Mouse (Mus musculus) cerebellum, adult 9-10 months (tissue): Measurements from ENCODE around the gene Ctdspl.
A peak's percentile ranks its signal among the peaks of the same experiment; 100 is the strongest.

Source experiments
- DNase-seq: peaks from one replicate; pipeline ENCODE4 v3.0.0; 2022

Ctdspl gene

DNA sequence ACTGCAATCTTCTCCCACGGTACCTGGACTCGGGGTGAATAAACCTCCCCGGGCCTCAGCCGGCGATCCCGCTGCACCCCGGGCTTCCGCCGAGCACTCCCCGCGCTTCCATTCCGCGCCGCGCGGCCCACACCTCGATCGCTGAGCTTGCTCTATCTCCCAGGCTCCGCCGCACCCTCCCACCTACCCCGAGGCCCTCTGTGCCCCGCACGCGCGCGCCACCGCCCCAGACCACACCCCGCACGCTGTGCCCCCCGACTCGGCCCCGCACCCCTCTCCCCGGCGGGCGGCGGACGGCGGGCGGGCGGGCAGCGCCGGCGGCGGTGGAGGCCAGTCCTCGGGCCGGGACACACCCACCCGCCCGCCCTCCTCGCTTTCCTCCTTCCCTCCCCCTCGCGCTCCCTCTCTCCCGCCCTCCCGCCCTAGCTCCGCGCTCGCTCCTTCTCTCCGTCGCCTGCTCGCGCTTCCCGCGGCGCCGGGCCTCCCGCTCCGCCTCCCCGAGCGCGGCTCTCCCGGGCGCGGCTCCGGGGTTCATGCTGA lies at the start of gene Ctdspl:
TSS of gene Ctdspl (plus strand) at position 343 of the 540 bp plus-strand sequence.
- DNase-seq, result peak; percentile 36

DNA sequence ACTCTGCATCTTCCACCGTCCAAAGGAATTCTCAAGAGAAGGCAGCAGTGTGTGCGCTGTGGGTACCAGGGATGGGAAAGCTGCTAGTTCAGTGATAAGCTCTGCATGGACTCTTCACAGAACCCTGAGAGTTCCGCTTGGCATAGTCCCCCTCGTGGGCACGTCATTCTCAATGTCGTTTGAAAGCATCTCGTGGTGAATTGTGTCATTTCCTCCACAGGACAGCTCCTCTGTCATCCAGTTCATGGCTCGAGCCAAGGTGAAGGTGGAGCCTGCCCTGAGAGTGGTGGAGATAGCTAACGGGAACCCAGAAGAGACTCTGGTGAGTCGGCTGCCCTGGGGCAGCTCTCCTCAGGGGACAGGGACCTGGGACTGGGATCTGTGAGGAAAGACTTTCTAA lies 49.4 kb upstream of the Ctdspl start:
- no peak for DNase-seq

DNA sequence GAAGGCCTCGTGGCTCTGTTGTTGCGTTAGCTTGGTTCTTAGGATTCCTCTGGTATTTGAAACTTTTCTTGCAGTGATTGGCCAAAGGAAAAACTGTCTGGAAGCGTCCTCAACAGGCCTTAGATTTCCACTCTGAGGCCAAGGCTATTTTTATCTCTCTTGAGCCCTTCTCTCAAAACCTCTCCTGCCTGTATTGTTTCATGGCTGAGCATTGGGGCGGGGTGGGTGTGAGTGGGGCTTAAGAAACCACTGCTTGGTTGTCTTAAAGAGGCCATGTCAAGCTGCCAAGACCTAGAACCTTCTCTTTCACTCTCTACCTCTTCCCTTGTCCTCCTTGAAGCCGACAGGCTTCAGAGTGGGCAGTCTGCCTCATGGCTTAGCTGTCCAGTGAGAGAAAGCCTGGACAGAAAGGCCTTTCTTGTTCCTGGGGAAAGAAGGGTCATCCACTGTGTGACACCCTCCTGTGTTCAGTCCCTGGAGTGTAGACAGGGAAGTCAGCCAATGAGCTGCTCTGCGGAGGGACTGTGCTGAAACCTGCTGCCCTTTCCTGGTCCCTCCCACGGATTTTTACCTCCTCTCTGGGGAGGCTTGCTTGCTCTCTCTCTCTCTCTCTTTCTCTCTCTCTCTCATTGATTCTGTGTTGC lies 48.8 kb upstream of the Ctdspl start:
- DNase-seq, result no peak

DNA sequence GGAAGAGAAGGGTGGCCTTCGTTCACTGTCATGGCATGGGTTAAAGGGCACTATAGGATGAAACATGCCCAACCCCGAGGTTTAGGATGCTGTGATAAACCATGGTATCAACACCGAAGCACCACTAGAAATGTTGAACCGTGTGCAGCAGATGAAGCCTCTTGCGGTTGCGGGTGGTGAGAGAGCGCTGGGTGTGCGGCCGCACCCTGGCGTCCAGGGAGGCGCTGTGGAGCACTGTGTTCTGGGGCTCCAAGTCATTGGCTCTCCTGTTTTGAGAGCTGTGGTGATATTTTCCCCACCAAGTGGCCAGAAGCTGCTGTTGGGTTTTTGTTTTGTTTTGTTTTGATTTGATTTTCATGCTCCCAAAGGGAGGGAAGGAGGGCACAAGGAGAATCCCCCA lies 47.7 kb upstream of the Ctdspl start:
- no peak for DNase-seq

DNA sequence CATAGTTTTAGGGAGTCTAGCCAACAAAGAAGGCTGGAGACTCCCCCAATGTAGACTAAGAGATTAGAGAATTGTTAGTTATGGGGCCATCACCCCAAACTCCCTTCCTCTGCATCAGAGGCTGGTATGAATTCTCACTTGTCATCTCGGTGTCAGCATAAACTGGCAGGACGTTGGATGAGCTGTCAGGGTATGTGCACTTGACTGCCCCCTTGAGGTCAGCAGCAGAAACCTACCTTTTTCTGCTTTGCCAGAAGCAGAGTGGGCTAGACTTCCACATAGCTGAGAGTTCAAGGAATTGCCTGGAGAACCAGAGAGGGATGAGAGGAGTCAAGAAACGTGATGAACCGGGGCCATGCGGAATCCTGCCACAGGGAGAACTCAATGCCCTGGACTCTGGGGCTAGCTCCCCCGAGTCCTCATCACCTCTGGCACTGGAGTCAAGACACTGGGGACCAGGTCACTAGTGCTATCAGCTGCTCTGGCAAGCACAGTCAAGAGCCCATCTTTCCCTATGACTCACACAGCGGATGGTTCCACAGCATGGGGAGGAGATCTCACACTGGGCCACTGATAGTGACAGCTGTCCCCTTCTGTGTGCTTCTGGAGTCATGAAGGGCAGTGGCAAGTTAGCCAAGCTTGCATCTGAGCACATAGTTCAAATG lies 44.8 kb upstream of the Ctdspl start:
- DNase-seq, result peak; percentile 36

DNA sequence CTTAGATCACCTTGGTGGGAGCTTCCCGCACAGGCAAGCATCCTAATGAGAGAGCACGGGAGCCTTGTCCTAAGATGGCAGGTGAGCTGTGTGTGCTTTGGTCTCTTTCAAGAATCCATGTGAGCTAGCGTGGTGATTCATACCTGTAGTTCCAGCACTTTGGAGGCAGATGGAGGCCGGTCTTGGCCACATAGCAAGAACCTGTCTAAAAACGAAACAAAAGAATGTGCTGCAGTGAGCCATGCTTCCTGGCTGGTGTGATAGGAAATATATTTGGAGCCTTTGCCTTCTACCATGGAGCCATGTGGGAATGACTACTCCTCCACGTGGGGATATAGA lies 44.3 kb upstream of the Ctdspl start:
- DNase-seq, result no peak

GRCm38 (mm10) chr9:118883150-118883549 lies 43.1 kb upstream of the Ctdspl start:
- DNase-seq, result no peak

DNA sequence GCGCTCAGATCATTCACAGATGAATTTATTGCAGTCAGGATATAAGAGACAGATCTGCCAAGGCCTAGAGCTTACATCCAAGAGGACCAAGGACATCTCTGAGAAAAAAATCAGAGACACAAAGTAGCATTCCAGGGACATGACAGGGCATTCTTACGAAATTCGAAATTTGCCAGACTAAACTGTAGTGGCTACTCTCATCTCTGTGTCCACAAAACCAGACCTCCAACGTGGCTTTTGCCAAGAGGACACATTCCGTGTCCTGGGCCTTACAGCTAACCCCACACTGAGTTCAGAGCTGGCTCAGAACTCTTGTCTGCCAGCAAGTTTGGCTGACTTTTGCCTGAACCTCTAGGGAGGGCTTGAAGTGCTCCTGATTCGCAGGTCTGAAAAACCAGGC lies 40.5 kb upstream of the Ctdspl start:
- no peak for DNase-seq

DNA sequence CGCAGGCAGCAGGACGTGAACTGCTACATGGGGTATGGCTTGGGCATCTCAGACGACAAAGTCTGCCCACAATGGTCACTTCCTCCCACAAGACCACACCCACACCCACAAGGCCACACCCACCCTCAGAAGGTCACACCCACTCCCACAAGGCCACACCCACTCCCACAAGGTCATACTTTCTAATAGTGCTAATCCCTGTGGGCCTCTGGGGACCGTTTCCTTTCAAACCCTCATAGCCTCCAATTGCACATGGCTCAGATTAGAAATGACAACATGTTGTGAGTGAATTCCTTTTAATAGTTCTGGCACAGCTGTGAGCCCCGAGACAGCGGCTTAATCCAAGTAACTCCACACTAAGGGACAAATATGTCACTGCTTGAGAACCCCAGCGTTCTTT lies 39.1 kb upstream of the Ctdspl start:
- no peak for DNase-seq

- no peak for DNase-seq
Observed at GRCm38 (mm10) chr9:118887734-118888133, 38.5 kb upstream of the Ctdspl start.

GRCm38 (mm10) chr9:118890149-118890548 lies 36.1 kb upstream of the Ctdspl start:
- no peak for DNase-seq

- DNase-seq, result no peak
Observed at GRCm38 (mm10) chr9:118890645-118891044, 35.6 kb upstream of the Ctdspl start.

GRCm38 (mm10) chr9:118891068-118891467 lies 35.2 kb upstream of the Ctdspl start:
- DNase-seq, result no peak

GRCm38 (mm10) chr9:118891593-118891992 lies 34.7 kb upstream of the Ctdspl start:
- no peak for DNase-seq

DNA sequence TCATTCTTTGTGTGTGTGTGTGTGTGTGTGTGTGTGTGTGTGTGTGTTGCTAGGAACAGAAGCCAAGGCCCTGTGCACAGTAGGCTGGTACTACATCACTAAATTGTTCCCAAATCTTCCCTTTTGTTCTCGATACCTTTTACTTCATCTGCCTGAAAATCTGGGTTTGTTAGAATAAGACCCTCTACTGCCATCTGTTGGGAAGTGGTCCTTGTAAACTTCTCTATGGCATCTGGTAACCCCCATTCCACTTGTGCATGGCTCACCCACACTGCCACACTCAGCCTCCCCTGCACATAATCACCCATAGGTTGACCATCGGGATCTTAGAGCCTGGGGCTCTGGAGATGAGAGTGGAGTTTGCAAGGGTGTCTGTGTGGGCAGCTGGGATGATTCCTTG lies 31.2 kb upstream of the Ctdspl start:
- no peak for DNase-seq

GRCm38 (mm10) chr9:118900677-118901076 lies 25.6 kb upstream of the Ctdspl start:
- DNase-seq, result no peak

DNA sequence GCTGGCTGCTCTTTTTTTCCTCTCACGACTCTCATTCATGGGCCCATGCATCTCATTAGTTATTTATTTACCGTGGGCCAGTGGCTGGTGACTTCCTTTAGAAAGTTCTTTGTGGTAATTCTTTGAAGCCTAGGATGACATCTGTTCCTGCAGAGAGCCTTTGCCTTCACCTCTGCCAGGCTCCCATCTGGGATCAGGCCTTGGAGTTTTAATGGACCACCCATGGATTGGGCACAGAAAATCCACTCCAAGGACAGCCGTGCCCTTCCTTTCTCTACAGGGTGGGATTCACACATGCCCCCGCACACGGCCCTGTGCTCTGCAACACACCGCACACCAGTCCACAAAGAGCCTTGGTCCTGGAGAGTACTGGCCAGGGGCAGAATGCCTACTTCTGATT lies 24.3 kb upstream of the Ctdspl start:
- no peak for DNase-seq

- DNase-seq, result peak; percentile 70
Observed at GRCm38 (mm10) chr9:118907934-118908620, 18.2 kb upstream of the Ctdspl start.

GRCm38 (mm10) chr9:118913048-118913447 lies 13.2 kb upstream of the Ctdspl start:
- no peak for DNase-seq

GRCm38 (mm10) chr9:118913613-118914012 lies 12.6 kb upstream of the Ctdspl start:
- no peak for DNase-seq

DNA sequence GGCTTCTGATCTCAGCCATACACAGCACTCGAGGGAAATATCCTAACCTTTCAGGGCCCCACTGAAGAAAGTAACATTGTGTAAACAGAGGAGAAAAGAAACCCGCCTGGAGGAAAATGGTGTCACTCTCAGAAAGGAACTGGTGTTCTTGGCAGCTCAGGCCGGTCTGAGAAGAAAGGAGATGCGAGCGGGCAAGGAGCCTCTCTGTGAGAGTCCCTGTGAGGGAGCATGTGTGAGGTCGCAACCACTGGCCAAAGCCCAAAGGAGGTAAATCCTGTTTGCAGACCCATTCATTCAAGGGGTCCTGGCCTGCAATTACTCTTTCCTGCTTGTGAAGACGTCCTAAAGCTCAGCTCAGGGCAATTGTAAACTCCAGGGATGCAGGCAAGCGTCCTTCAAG lies 11.7 kb upstream of the Ctdspl start:
- no peak for DNase-seq

DNA sequence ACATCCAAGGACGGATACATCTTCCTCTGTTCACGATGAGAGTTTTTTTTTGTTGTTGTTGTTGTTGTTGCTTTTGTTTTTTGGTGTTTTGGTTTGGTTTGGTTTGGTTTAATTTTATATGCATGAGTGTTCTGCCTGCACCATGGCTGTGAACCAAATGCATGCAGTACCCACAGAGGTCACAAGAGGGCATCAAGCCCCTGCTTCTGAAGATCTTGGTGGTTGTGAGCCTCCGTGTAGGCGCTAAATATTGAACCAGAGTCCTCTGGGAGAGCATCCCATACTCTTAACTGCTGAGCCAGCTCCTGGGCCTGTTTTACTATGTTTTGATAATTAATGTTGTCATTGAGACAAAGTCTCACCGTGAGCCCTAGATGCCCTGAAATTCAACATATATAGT lies 11.0 kb upstream of the Ctdspl start:
- DNase-seq, result peak; percentile 20

DNA sequence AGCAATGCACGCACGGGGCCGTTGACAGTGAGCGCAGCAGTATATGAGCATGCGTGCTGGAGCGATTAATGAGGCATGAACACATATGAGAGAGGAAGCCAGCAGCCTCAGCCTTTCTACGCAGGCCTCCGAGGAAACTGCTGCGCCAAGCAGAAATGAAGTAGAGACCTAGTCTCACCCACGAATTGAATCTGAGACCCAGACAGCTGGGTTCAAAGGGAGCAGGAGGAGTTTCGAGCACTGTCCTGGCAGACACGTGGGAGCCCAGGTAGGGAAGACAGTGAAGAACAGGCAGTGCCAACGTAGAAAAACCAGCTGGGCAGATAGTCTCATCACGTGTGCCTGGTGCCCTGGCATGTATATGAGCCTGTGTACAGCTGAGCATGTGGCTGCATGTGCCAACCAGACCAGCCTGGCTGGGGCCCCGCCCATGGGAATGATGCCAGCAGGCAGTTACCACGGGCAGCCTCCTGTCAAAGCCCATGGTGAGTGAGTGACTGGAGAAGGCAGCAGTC lies 6.5 kb upstream of the Ctdspl start:
- no peak for DNase-seq
